ENCODE assay signal across 22 mouse cellular contexts in genomic region chr2:20952716-20953115, GRCm38 (mm10). TPM values are rescaled to one million over a fixed set of nuclear protein-coding genes. Genes with fewer than 3 reads are reported as not detected.
DNase-seq lines count a peak whose midpoint lies in the region; ATAC-seq and TF ChIP-seq lines count a peak whose summit lies in the region.
"Had no signal": no experiment of that assay in that cellular context is flagged by ENCODE, and none has a peak within 500 bp of the region (broad histone marks: within the 10 kb centered on the region; RNA-seq: fewer than 3 reads in every experiment).

No protein-coding gene starts in this region.

- WGBS in kidney, embryonic 14.5 days = 34% methylated on average over 4 of the region's 4 CpGs
- 70% methylated on average over 4 of the region's 4 CpGs for WGBS in hindbrain, embryonic 11.5 days

- no peak overlapping the region for H3K4me3 ChIP-seq in kidney, embryonic 14.5 days (ENCODE audit: low read length)
- no peak overlapping the region for H3K4me3 ChIP-seq in myocyte
- H3K4me3 ChIP-seq in hindbrain, embryonic 11.5 days (ENCODE audit: low read depth, low read length) = no peak overlapping the region
- H3K4me3 ChIP-seq: embryonic facial prominence, embryonic 12.5 days; forebrain, embryonic 13.5 days; heart, embryonic 12.5 days; hindbrain, embryonic 12.5 days had no signal

- no peaks in the 10 kb centered on the region for H3K27me3 ChIP-seq in kidney, embryonic 14.5 days (ENCODE audit: control insufficient read depth, insufficient read depth, low read length)
- H3K27me3 ChIP-seq in myocyte (ENCODE audit: control insufficient read depth, insufficient read depth, insufficient read length) = no peaks in the 10 kb centered on the region
- no peaks in the 10 kb centered on the region for H3K27me3 ChIP-seq in hindbrain, embryonic 11.5 days (ENCODE audit: control insufficient read depth, insufficient read depth, low read length)
- H3K27me3 ChIP-seq: embryonic facial prominence, embryonic 12.5 days; forebrain, embryonic 13.5 days; heart, embryonic 12.5 days; hindbrain, embryonic 12.5 days; Patski had no signal

- no peak overlapping the region for H3K9ac ChIP-seq in kidney, embryonic 14.5 days (ENCODE audit: low read depth, low read length)
- H3K9ac ChIP-seq in hindbrain, embryonic 11.5 days (ENCODE audit: low read depth, low read length) = no peak overlapping the region
- H3K9ac ChIP-seq: embryonic facial prominence, embryonic 12.5 days; forebrain, embryonic 13.5 days; forebrain, postnatal 0 days; heart, embryonic 12.5 days; hindbrain, embryonic 12.5 days had no signal

- H3K79me2 ChIP-seq in myocyte (ENCODE audit: control insufficient read depth, insufficient read depth) = peaks cover 96% of the 10 kb centered on the region

- no peak overlapping the region for H3K27ac ChIP-seq in kidney, embryonic 14.5 days (ENCODE audit: low read depth, low read length)
- no peak overlapping the region for H3K27ac ChIP-seq in hindbrain, embryonic 11.5 days (ENCODE audit: low read depth, low read length)
- H3K27ac ChIP-seq: embryonic facial prominence, embryonic 12.5 days; forebrain, embryonic 13.5 days; hindbrain, embryonic 12.5 days had no signal

- H3K4me2 ChIP-seq in kidney, embryonic 14.5 days (replicated peaks; ENCODE audit: low read depth, low read length) = no peak overlapping the region
- H3K4me2 ChIP-seq in myocyte (ENCODE audit: low read depth) = peak overlapping the region; percentile 7
- no peak overlapping the region for H3K4me2 ChIP-seq in hindbrain, embryonic 11.5 days (replicated peaks; ENCODE audit: low read depth, low read length)
- H3K4me2 ChIP-seq: embryonic facial prominence, embryonic 12.5 days; forebrain, embryonic 13.5 days; heart, embryonic 12.5 days; hindbrain, embryonic 12.5 days had no signal

- no peaks in the 10 kb centered on the region for H3K4me1 ChIP-seq in kidney, embryonic 14.5 days (ENCODE audit: control insufficient read depth, insufficient read depth, low read length)
- H3K4me1 ChIP-seq in hindbrain, embryonic 11.5 days (replicated peaks; ENCODE audit: control insufficient read depth, insufficient read depth, low read length) = no peaks in the 10 kb centered on the region
- H3K4me1 ChIP-seq: embryonic facial prominence, embryonic 12.5 days had no signal

- peak; percentile 9; the same call in 1 of the 2 replicates for ATAC-seq in kidney, embryonic 14.5 days (ENCODE audit: low FRiP score, low TSS enrichment)
- ATAC-seq in hindbrain, embryonic 11.5 days (ENCODE audit: low FRiP score) = no peak
- ATAC-seq: activated CD4-positive, CD25-positive, alpha-beta regulatory T cell, adult 4 months; CD4-positive, CD25-positive, alpha-beta regulatory T cell, adult 4 months; forebrain, embryonic 13.5 days; forebrain, postnatal 0 days; hindbrain, embryonic 16.5 days; inflammation-experienced regulatory T-cells, adult 6 months; Patski had no signal

- no peak overlapping the region for H3ac ChIP-seq in myocyte (ENCODE audit: control insufficient read depth, insufficient read length)

- no peaks in the 10 kb centered on the region for H3K36me3 ChIP-seq in kidney, embryonic 14.5 days (ENCODE audit: control insufficient read depth, insufficient read depth, low read length)
- H3K36me3 ChIP-seq in myocyte (ENCODE audit: control insufficient read depth, insufficient read depth) = no peaks in the 10 kb centered on the region
- no peaks in the 10 kb centered on the region for H3K36me3 ChIP-seq in hindbrain, embryonic 11.5 days (ENCODE audit: control insufficient read depth, insufficient read depth, low read length)
- H3K36me3 ChIP-seq: embryonic facial prominence, embryonic 12.5 days; heart, embryonic 12.5 days; hindbrain, embryonic 12.5 days had no signal

- TF ChIP-seq POLR2A in myocyte (IDR thresholded peaks at IDR 0.05; ENCODE audit: insufficient read length, low read depth) = no peak

- DNase-seq in kidney, adult 18-20 months = no peak
- peak; percentile 34 for DNase-seq in 3T3-L1 (ENCODE audit: low read depth, low spot score)
- DNase-seq in MN1 (ENCODE audit: low spot score) = peak; percentile 18
- DNase-seq in hindbrain, embryonic 11.5 days (ENCODE audit: low spot score) = no peak
- DNase-seq: adrenal gland, adult 2 months; adrenal gland, postnatal 25 days; B cell, adult 2 months; cerebellum, postnatal 10 days; forebrain, postnatal 0 days; gastrocnemius, postnatal 14 days had no signal

- H3K9me3 ChIP-seq in kidney, embryonic 14.5 days (ENCODE audit: control insufficient read depth, low read length) = no peaks in the 10 kb centered on the region
- no peaks in the 10 kb centered on the region for H3K9me3 ChIP-seq in hindbrain, embryonic 11.5 days (ENCODE audit: control insufficient read depth, low read length)
- H3K9me3 ChIP-seq: embryonic facial prominence, embryonic 12.5 days; forebrain, embryonic 13.5 days; G1E; heart, embryonic 12.5 days; hindbrain, embryonic 12.5 days had no signal

TF ChIP-seq in myocyte, 11 proteins besides CTCF, POLR2A, EP300 and RAD21:
- no peak for TF ChIP-seq TCF12 (IDR thresholded peaks at IDR 0.05; ENCODE audit: insufficient read depth, poor library complexity, severe bottlenecking)
- TF ChIP-seq E2F4 (IDR thresholded peaks at IDR 0.05; ENCODE audit: insufficient read depth) = no peak
TF ChIP-seq in myocyte: peak in this region for 0.

RNA-seq across cellular contexts. Expression of gene Arhgap21, which starts 16.0 kb away (rescaled TPM):
- polyA plus RNA-seq in kidney, embryonic 14.5 days (2014; fragmentation: Nextera tagmentation; extraction: Ambion mirVana) = 14.4 and 15.9 TPM in 2 replicates
- 18.0 TPM for polyA plus RNA-seq in myocyte (2012; fragmentation: generic; extraction: Trizol)
- polyA plus RNA-seq in hindbrain, embryonic 11.5 days (2014; fragmentation: Nextera tagmentation; extraction: Ambion mirVana) = 56.8 and 69.4 TPM in 2 replicates

Comparison
In these comparisons a context has a peak if more than half of its experiments do, and no peak if none do; other contexts are left out.
1. DNase-seq: peak in 3T3-L1 (single experiment) and MN1 (single experiment); none in kidney, adult 18-20 months (single experiment) and hindbrain, embryonic 11.5 days (single experiment).